Comparison of ENCODE assay signal across 10 mouse cellular contexts in the genomic region with DNA sequence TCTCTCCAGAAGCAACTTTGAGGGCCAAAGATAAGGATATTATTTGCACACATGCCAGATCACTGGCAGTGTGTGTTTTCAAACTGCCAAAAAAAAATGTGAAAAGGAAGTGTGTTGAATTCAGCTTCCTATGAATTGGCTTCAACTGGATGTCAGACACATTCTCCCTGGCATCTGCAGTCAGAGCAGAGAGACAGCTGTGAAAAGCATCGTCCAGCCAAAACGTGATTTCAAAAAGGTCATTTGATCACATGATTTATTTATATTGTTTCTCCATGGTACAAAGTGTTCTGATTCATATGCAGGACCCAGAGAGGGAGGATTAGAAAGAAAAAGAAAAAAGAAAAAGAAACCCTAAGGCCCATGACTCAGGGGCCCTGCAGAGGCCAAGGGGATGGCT.
DNase-seq lines count a peak whose midpoint lies in the region; TF ChIP-seq lines count a peak whose summit lies in the region.
"Had no signal": no experiment of that assay in that cellular context is flagged by ENCODE, and none has a peak within 500 bp of the region (broad histone marks: within the 10 kb centered on the region; RNA-seq: fewer than 3 reads in every experiment).

No protein-coding gene starts in this region.

- no peak overlapping the region for H3K4me3 ChIP-seq in lung, adult 2 months (replicated peaks; ENCODE audit: extremely low read depth, low read depth, low read length)
- H3K4me3 ChIP-seq: forebrain, embryonic 15.5 days; liver, embryonic 12.5 days had no signal

- 21% methylated on average over 2 of the region's 2 CpGs for WGBS in lung, adult 2 months

- intact Hi-C loops in heart, postnatal 36 days (cut with DNase I), result loop anchor here (5.0 kb wide), 1 partner anchor 392 kb away; no protein-coding TSS in a partner anchor

- TF ChIP-seq POLR2A in lung, adult 2 months (IDR thresholded peaks at IDR 0.05; ENCODE audit: borderline replicate concordance, extremely low read depth, low read depth, low read length), result no peak

- no peak for TF ChIP-seq CTCF in lung, adult 2 months (IDR thresholded peaks at IDR 0.05; ENCODE audit: insufficient read depth, low read length)

- DNase-seq in gastrocnemius, postnatal 25 days, result peak; percentile 25
- no peak for DNase-seq in gastrocnemius, postnatal 4 days (ENCODE audit: low spot score in 2 of 2)
- DNase-seq in lung, adult 18-20 months, result peak; percentile 28 to 60
- no peak for DNase-seq in lung, adult 2 months
- DNase-seq in heart, postnatal 36 days, result peak; percentile 26 to 47
- DNase-seq in skeletal muscle tissue, adult 2 months (ENCODE audit: low read depth, low spot score), result peak; percentile 59
- DNase-seq in layer of hippocampus, adult 9-10 months (ENCODE audit: low spot score), result no peak
- no peak for DNase-seq in ovary, postnatal 10 days (ENCODE audit: low spot score)

- peaks cover 8% of the 10 kb centered on the region for H3K4me1 ChIP-seq in lung, adult 2 months (ENCODE audit: control insufficient read depth, insufficient read depth, low read length)
- H3K4me1 ChIP-seq: liver, embryonic 12.5 days had no signal

Comparison
In these comparisons a context has a peak if more than half of its experiments do, and no peak if none do; other contexts are left out.
1. DNase-seq: peak in gastrocnemius, postnatal 25 days (single experiment), lung, adult 18-20 months (2 of 2), heart, postnatal 36 days (2 of 2) and skeletal muscle tissue, adult 2 months (single experiment); none in gastrocnemius, postnatal 4 days (0 of 2), lung, adult 2 months (single experiment), layer of hippocampus, adult 9-10 months (single experiment) and ovary, postnatal 10 days (single experiment).